In the genomic region with DNA sequence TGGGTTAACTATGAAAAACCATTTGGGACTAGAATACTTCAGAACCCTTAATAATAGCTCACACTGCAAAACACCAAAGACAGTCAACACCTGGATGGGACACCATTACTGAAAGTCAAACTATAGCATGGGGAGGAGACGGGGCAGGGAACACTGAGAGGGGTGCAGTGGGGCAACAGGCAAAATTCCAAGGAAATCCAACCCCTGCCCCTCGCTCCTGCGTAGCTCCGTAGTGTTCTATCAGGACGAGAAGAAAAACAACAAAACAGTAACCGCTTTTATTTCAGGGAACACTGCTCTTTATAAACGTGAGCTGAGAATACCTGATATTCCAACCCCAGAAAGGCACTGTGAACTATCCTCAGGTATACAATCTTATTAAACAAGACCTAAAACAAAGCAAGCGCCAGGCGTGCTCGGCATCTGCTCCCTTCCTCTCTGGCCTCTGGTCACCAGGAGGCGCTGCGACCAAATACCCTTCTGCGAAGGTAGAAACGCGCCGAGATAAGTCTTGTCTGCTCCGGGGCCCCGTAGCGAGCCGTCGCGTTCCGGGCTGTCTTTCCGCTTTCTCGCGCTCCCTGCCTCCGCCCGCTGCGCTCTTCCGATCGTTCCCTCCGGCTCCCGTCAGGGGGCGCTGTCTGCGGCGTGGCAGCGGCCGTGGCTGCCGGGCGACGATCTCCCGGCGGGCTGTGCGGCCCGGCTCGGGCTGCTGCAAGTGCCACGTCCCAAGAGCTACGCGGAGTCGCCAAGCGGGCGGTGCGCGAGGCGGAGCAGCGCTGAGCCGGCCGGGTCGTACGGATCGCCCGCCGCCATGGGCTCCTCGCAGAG, we compare ENCODE assay signal across 7 mouse cellular contexts. TPM values are rescaled to one million over a fixed set of nuclear protein-coding genes. Genes with fewer than 3 reads are reported as not detected.
DNase-seq lines count a peak whose midpoint lies in the region; ATAC-seq lines count a peak whose summit lies in the region.

A gene (plus strand): TSS at position 690 of the 828 bp plus-strand sequence.

- ATAC-seq in intestine, embryonic 15.5 days, result peak; percentile 95

- intact Hi-C loops in gastrocnemius, postnatal 36 days (cut with DNase I), result no loop called here
- intact Hi-C loops in left cerebral cortex, postnatal 25 days (cut with DNase I), result loop anchor here (5.0 to 10.0 kb wide), 2 partner anchors 536 to 551 kb away; a partner anchor contains a TSS

- H3K4me2 ChIP-seq in intestine, embryonic 15.5 days (replicated peaks), result peak within 1 kb of the TSS; percentile 72

- 1% methylated on average over 64 of the region's 64 CpGs for WGBS in intestine, embryonic 15.5 days
- WGBS in midbrain, embryonic 10.5 days, result 1% methylated on average over 64 of the region's 64 CpGs

- H3K27ac ChIP-seq in intestine, embryonic 15.5 days, result peak within 1 kb of the TSS; percentile 93
- peak within 1 kb of the TSS; percentile 93 for H3K27ac ChIP-seq in midbrain, embryonic 10.5 days (replicated peaks)

- H3K9ac ChIP-seq in intestine, embryonic 15.5 days, result peak within 1 kb of the TSS; percentile 96

- no peaks in the 10 kb centered on the region for H3K9me3 ChIP-seq in intestine, embryonic 15.5 days
- no peaks in the 10 kb centered on the region for H3K9me3 ChIP-seq in midbrain, embryonic 10.5 days (replicated peaks)

- H3K4me3 ChIP-seq in intestine, embryonic 15.5 days (replicated peaks), result peak within 1 kb of the TSS; percentile 92
- peak within 1 kb of the TSS; percentile 92 for H3K4me3 ChIP-seq in midbrain, embryonic 10.5 days

- H3K27me3 ChIP-seq in intestine, embryonic 15.5 days (replicated peaks), result no peaks in the 10 kb centered on the region
- no peaks in the 10 kb centered on the region for H3K27me3 ChIP-seq in midbrain, embryonic 10.5 days (ENCODE audit: low read depth, poor library complexity, severe bottlenecking)

- peak; percentile 97 for DNase-seq in adrenal gland, adult 2 months
- DNase-seq in embryo, embryonic 11.5 days (ENCODE audit: low read depth, low spot score), result peak; percentile 90
- DNase-seq in gastrocnemius, postnatal 36 days, result peak; percentile 90 to 94
- DNase-seq in left cerebral cortex, postnatal 25 days (ENCODE audit: low spot score in 2 of 2), result peak; percentile 97 to 98
- DNase-seq in midbrain, embryonic 10.5 days (ENCODE audit: low spot score), result peak; percentile 93
- DNase-seq in right cerebral cortex, postnatal 4 days, result peak; percentile 96

- H3K4me1 ChIP-seq in intestine, embryonic 15.5 days (replicated peaks), result 0 out of 2 replicates have a peak, but pooled peaks cover 3% of the 10 kb centered on the region
- H3K4me1 ChIP-seq in midbrain, embryonic 10.5 days, result peaks cover 23% of the 10 kb centered on the region

- no peaks in the 10 kb centered on the region for H3K36me3 ChIP-seq in intestine, embryonic 15.5 days
- H3K36me3 ChIP-seq in midbrain, embryonic 10.5 days, result peaks cover 13% of the 10 kb centered on the region

RNA-seq across cellular contexts. Expression of the gene that starts here (rescaled TPM):
- 100 to 1,000 TPM; 116 to 119 TPM for total RNA-seq in adrenal gland, adult 2 months (2021)
- 151 and 203 TPM in 2 replicates for polyA plus RNA-seq in adrenal gland, adult 2 months (2012; rRNA removed)
- total RNA-seq in gastrocnemius, postnatal 36 days (2021), result 10 to 100 TPM; 67.3 to 72.1 TPM
- polyA plus RNA-seq in intestine, embryonic 15.5 days (2015; fragmentation: Nextera tagmentation; extraction: Ambion mirVana), result 163 and 172 TPM in 2 replicates
- total RNA-seq in left cerebral cortex, postnatal 25 days (2021), result 100 to 1,000 TPM in 1 of 2 experiments, 10 to 100 TPM in 1; 93.5 to 102 TPM
- 151 and 159 TPM in 2 replicates for polyA plus RNA-seq in midbrain, embryonic 10.5 days (2016; fragmentation: Nextera tagmentation; extraction: Ambion mirVana)

Comparison
In these comparisons a context has a peak if more than half of its experiments do, and no peak if none do; other contexts are left out.
1. Peak in every context shown above with its lines: DNase-seq, ATAC-seq, H3K4me3 ChIP-seq and H3K27ac ChIP-seq.